Mouse (Mus musculus): Measurements from ENCODE around the gene Alox12b. TPM values are rescaled to one million over a fixed set of nuclear protein-coding genes. Genes with fewer than 3 reads are reported as not detected.

Gene Alox12b
- polyA plus RNA-seq, 1 experiment from 2014 or later, result 11.5 TPM

GRCm38 (mm10) chr11:69148451-69148960 lies 8.3 kb upstream of the Alox12b start:
- Histone ChIP-seq H3K27me3 (replicated peaks) (no peaks in the 10 kb centered on the region), H3K4me1 (peaks cover 7% of the 10 kb centered on the region; the same call in 1 of the 2 replicates), H3K4me3 (replicated peaks) (no peak overlapping the region), H3K4me2 (no peak overlapping the region), H3K9ac (no peak overlapping the region), H3K9me3 (no peaks in the 10 kb centered on the region), H3K36me3 (no peaks in the 10 kb centered on the region), H3K27ac (no peak overlapping the region)
- WGBS, result 87% methylated on average over 5 of the region's 5 CpGs
- ATAC-seq (ENCODE audit: insufficient read depth, low FRiP score, low read depth), result no peak

GRCm38 (mm10) chr11:69149728-69150127 lies 7.1 kb upstream of the Alox12b start:
- H3K27me3 ChIP-seq (replicated peaks), result no peaks in the 10 kb centered on the region
- peaks cover 7% of the 10 kb centered on the region; the same call in 1 of the 2 replicates for H3K4me1 ChIP-seq
- no peak overlapping the region for H3K9ac ChIP-seq
- no peaks in the 10 kb centered on the region for H3K9me3 ChIP-seq
- H3K4me2 ChIP-seq, result no peak overlapping the region
- no peak overlapping the region for H3K4me3 ChIP-seq (replicated peaks)
- no peak for ATAC-seq (ENCODE audit: insufficient read depth, low FRiP score, low read depth)
- WGBS, result 72% methylated on average over 6 of the region's 6 CpGs
- no peak overlapping the region for H3K27ac ChIP-seq
- H3K36me3 ChIP-seq, result no peaks in the 10 kb centered on the region

DNA sequence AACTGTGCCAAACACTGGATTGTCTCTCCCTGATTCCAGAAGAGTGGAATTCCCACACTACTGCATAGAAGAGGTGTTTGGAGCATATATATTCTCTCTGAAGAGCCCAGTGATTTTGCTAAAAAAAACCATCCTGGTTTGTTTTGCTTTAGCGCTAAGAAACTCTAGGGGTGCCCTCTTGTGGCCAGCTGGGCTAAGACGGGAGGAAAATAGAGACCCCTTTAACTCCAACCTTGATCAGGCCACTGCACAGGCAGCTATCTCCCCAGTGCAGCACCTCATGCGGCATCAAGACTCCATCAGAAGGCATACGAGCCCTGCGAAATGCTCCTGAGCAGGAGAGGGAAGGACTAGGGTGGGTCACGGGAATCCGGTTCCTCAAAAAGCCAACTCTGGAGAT lies 6.3 kb upstream of the Alox12b start:
- Histone ChIP-seq H3K9me3 (no peaks in the 10 kb centered on the region), H3K4me2 (peak overlapping the region; percentile 51), H3K4me1 (peaks cover 7% of the 10 kb centered on the region; the same call in 1 of the 2 replicates), H3K27ac (no peak overlapping the region), H3K27me3 (replicated peaks) (no peaks in the 10 kb centered on the region), H3K4me3 (replicated peaks) (peak overlapping the region; percentile 19; the same call in 1 of the 2 replicates), H3K36me3 (no peaks in the 10 kb centered on the region), H3K9ac (no peak overlapping the region)
- WGBS, result 5% methylated on average over 7 of the region's 7 CpGs
- no peak for ATAC-seq (ENCODE audit: insufficient read depth, low FRiP score, low read depth)

GRCm38 (mm10) chr11:69151004-69151403 lies 5.8 kb upstream of the Alox12b start:
- Histone ChIP-seq H3K9me3 (no peaks in the 10 kb centered on the region), H3K9ac (no peak overlapping the region), H3K4me1 (peaks cover 7% of the 10 kb centered on the region; the same call in 1 of the 2 replicates), H3K4me2 (peak overlapping the region; percentile 51), H3K36me3 (no peaks in the 10 kb centered on the region), H3K27me3 (replicated peaks) (no peaks in the 10 kb centered on the region), H3K4me3 (replicated peaks) (peak overlapping the region; percentile 19; the same call in 1 of the 2 replicates), H3K27ac (no peak overlapping the region)
- 43% methylated on average over 6 of the region's 6 CpGs for WGBS
- ATAC-seq (ENCODE audit: insufficient read depth, low FRiP score, low read depth), result no peak

- peaks cover 22% of the 10 kb centered on the region for H3K27me3 ChIP-seq (replicated peaks)
- no peak for ATAC-seq (ENCODE audit: insufficient read depth, low FRiP score, low read depth)
- no peak overlapping the region for H3K4me2 ChIP-seq
- no peaks in the 10 kb centered on the region for H3K9me3 ChIP-seq
- H3K27ac ChIP-seq, result no peak overlapping the region
- H3K4me3 ChIP-seq (replicated peaks), result no peak overlapping the region
- no peak overlapping the region for H3K9ac ChIP-seq
- H3K36me3 ChIP-seq, result no peaks in the 10 kb centered on the region
- H3K4me1 ChIP-seq, result peaks cover 12% of the 10 kb centered on the region
- 75% methylated on average over 8 of the region's 8 CpGs for WGBS
These were observed 3.0 kb upstream of the Alox12b start for GRCm38 (mm10) chr11:69153831-69154230.

GRCm38 (mm10) chr11:69155351-69155750 lies 1.4 kb upstream of the Alox12b start:
- WGBS, result 33% methylated on average over 1 of the region's 1 CpGs
- Histone ChIP-seq H3K4me1 (peaks cover 12% of the 10 kb centered on the region), H3K4me2 (no peak overlapping the region), H3K9me3 (no peaks in the 10 kb centered on the region), H3K4me3 (replicated peaks) (no peak overlapping the region), H3K27me3 (replicated peaks) (peaks cover 22% of the 10 kb centered on the region), H3K9ac (no peak overlapping the region), H3K36me3 (no peaks in the 10 kb centered on the region), H3K27ac (no peak overlapping the region)
- no peak for ATAC-seq (ENCODE audit: insufficient read depth, low FRiP score, low read depth)

DNA sequence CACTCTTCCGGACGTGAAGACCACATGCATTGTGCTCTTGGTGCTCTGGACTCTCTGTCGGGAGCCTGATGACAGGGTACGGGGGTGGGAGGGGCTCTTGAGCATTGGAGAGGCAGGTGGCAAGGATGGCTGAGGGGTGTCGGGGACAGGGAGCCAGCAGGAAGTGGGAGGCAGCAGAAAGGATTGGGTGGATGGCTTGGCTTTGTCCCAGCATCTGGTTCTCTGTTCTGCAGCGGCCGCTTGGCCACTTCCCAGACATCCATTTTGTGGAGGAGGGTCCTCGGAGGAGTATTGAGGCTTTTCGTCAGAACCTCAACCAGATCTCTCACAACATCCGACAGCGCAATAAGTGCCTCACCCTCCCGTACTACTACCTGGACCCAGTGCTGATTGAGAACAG lies 12.5 kb downstream of the Alox12b start:
- Histone ChIP-seq H3K9me3 (no peaks in the 10 kb centered on the region), H3K27ac (no peak overlapping the region), H3K9ac (no peak overlapping the region), H3K4me1 (0 out of 2 replicates have a peak, but pooled peaks cover 2% of the 10 kb centered on the region), H3K4me3 (replicated peaks) (no peak overlapping the region), H3K36me3 (no peaks in the 10 kb centered on the region), H3K4me2 (no peak overlapping the region), H3K27me3 (replicated peaks) (no peaks in the 10 kb centered on the region)
- WGBS, result 78% methylated on average over 12 of the region's 12 CpGs
- no peak for ATAC-seq (ENCODE audit: insufficient read depth, low FRiP score, low read depth)

DNA sequence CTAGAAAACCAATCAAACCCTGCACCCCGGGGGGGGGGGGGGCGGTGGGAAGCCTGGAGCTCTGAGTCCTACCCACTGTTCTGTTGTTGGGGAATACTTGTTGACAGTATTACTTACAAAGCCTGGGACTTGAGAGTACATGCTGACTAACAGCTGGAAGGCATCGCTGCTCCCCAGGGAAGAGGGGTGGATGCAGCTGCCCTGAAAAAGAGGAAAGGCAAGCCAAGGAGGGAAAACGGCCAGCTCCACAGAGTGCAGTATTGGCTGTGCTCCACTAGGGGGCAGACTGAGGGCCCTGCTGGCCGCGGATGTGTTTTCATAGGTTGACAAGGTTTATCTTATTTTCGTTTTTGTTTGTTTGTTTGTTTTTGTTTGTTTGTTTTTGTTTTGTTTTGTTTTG lies 14.8 kb downstream of the Alox12b start:
- no peak; the same call in 1 of the 2 replicates for ATAC-seq (ENCODE audit: insufficient read depth, low FRiP score, low read depth)
- H3K4me2 ChIP-seq, result no peak overlapping the region
- H3K9me3 ChIP-seq, result no peaks in the 10 kb centered on the region
- H3K36me3 ChIP-seq, result no peaks in the 10 kb centered on the region
- H3K27ac ChIP-seq, result no peak overlapping the region
- WGBS, result 32% methylated on average over 7 of the region's 7 CpGs
- H3K4me3 ChIP-seq (replicated peaks), result no peak overlapping the region
- H3K4me1 ChIP-seq, result 0 out of 2 replicates have a peak, but pooled peaks cover 2% of the 10 kb centered on the region
- no peak overlapping the region for H3K9ac ChIP-seq
- H3K27me3 ChIP-seq (replicated peaks), result no peaks in the 10 kb centered on the region

- Histone ChIP-seq H3K4me2 (no peak overlapping the region), H3K4me1 (0 out of 2 replicates have a peak, but pooled peaks cover 2% of the 10 kb centered on the region), H3K36me3 (no peaks in the 10 kb centered on the region), H3K4me3 (replicated peaks) (no peak overlapping the region), H3K9me3 (no peaks in the 10 kb centered on the region), H3K27me3 (replicated peaks) (no peaks in the 10 kb centered on the region), H3K9ac (no peak overlapping the region), H3K27ac (peak overlapping the region; percentile 1; the same call in 1 of the 2 replicates)
- ATAC-seq (ENCODE audit: insufficient read depth, low FRiP score, low read depth), result no peak
- 83% methylated on average over 2 of the region's 2 CpGs for WGBS
These were observed 15.8 kb downstream of the Alox12b start for GRCm38 (mm10) chr11:69172606-69173005.

GRCm38 (mm10) chr11:69174722-69175121 lies 17.9 kb downstream of the Alox12b start:
- Histone ChIP-seq H3K27ac (no peak overlapping the region), H3K36me3 (no peaks in the 10 kb centered on the region), H3K27me3 (replicated peaks) (no peaks in the 10 kb centered on the region), H3K9me3 (no peaks in the 10 kb centered on the region), H3K4me2 (no peak overlapping the region), H3K4me1 (0 out of 2 replicates have a peak, but pooled peaks cover 2% of the 10 kb centered on the region), H3K4me3 (replicated peaks) (no peak overlapping the region), H3K9ac (no peak overlapping the region)
- WGBS, result 80% methylated on average over 7 of the region's 7 CpGs
- no peak for ATAC-seq (ENCODE audit: insufficient read depth, low FRiP score, low read depth)

DNA sequence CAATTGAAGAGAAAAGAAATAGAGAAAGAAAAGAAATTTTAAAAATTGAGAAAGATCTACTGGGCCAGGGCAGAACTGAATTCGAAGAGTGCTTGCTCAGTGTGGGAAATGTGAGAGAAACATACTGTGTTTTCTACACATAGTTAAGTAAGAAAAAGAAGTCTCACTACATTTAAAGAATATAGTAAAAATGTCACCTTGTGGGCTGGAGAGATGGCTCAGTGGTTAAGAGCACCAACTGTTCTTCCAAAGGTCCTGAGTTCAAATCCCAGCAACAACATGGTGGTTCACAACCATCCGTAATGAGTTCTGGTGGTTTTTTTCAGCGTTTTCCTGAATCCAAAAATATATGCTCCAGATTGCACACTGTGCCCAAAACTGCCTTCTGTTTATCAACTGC lies 21.7 kb downstream of the Alox12b start:
- Histone ChIP-seq H3K36me3 (no peaks in the 10 kb centered on the region), H3K4me1 (no peaks in the 10 kb centered on the region), H3K9ac (no peak overlapping the region), H3K9me3 (no peaks in the 10 kb centered on the region), H3K4me2 (no peak overlapping the region), H3K27me3 (replicated peaks) (no peaks in the 10 kb centered on the region), H3K4me3 (replicated peaks) (no peak overlapping the region), H3K27ac (no peak overlapping the region)
- 74% methylated on average over 3 of the region's 3 CpGs for WGBS
- no peak for ATAC-seq (ENCODE audit: insufficient read depth, low FRiP score, low read depth)

- no peak for ATAC-seq (ENCODE audit: insufficient read depth, low FRiP score, low read depth)
- Histone ChIP-seq H3K36me3 (no peaks in the 10 kb centered on the region), H3K9ac (no peak overlapping the region), H3K4me3 (replicated peaks) (no peak overlapping the region), H3K27ac (no peak overlapping the region), H3K9me3 (no peaks in the 10 kb centered on the region), H3K4me2 (no peak overlapping the region), H3K4me1 (no peaks in the 10 kb centered on the region), H3K27me3 (replicated peaks) (no peaks in the 10 kb centered on the region)
- 38% methylated on average over 3 of the region's 3 CpGs for WGBS
These were observed 22.7 kb downstream of the Alox12b start for GRCm38 (mm10) chr11:69179512-69179911.

DNA sequence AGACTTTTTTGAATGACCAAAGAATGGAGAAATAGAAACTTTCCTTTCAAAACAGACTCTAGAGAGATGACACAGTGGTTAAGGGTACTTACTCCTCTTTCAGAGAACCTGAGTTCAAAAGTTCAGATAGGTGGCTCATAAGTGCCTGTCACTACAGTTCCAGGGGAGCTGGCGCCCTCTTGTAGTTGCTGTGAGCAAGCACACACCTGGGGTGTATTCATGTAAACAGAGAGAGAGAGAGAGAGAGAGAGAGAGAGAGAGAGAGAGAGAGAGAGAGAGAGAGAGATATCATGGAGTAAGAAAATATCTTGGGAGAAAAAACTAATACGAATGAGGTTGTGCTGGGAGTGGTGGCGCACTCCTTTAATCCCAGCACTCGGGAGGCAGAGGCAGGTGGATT lies 23.3 kb downstream of the Alox12b start:
- H3K27me3 ChIP-seq (replicated peaks), result no peaks in the 10 kb centered on the region
- no peaks in the 10 kb centered on the region for H3K36me3 ChIP-seq
- H3K4me2 ChIP-seq, result no peak overlapping the region
- no peak overlapping the region for H3K9ac ChIP-seq
- no peaks in the 10 kb centered on the region for H3K4me1 ChIP-seq
- no peak overlapping the region for H3K4me3 ChIP-seq (replicated peaks)
- no peak overlapping the region for H3K27ac ChIP-seq
- no peak for ATAC-seq (ENCODE audit: insufficient read depth, low FRiP score, low read depth)
- no peaks in the 10 kb centered on the region for H3K9me3 ChIP-seq
- 76% methylated on average over 4 of the region's 4 CpGs for WGBS

Measured in stomach, embryonic 15.5 days (tissue).